Mouse (Mus musculus) megakaryocyte, embryonic 14.5 days (primary cell): Measurements from ENCODE around the gene Dusp3.

ENCODE experiments used
- FLI1 ChIP-seq: IDR thresholded peaks from 2 replicates; pipeline ENCODE4 v1.6.1; 2012; ENCODE audit warnings: low read length, inconsistent platforms, mixed read lengths
- GATA1 ChIP-seq: IDR thresholded peaks from 3 replicates; pipeline ENCODE4 v1.6.1; 2012; ENCODE audit warnings: mixed read lengths, low read length, inconsistent platforms, borderline replicate concordance

- TF ChIP-seq GATA1 (no peak), FLI1 (no peak)
Observed at GRCm38 (mm10) chr11:102024875-102025274, 38.1 kb upstream of the Dusp3 start.
